Mouse (Mus musculus) thymus, adult 2 months (tissue): ENCODE measurements around the gene Mfsd4b1. TPM values are rescaled to one million over a fixed set of nuclear protein-coding genes. Genes with fewer than 3 reads are reported as not detected.

Experiments
- DNase-seq: peaks from one replicate; pipeline ENCODE4 v3.0.0; 2021
- H3K27ac ChIP-seq: fragments of 200-500 bp; 2 replicates; pipeline ENCODE4 v1.5.1; 2012; ENCODE audit warnings: low read length, control low read depth; ENCODE audit not compliant: control insufficient read depth, insufficient read depth
- H3K27me3 ChIP-seq: fragments of 200-500 bp; 2 replicates; pipeline ENCODE4 v1.6.1; 2012; ENCODE audit warnings: mild to moderate bottlenecking, low read length, moderate library complexity, mixed read lengths; ENCODE audit not compliant: control insufficient read depth, insufficient read depth
- H3K36me3 ChIP-seq: fragments of 200-500 bp; 2 replicates; pipeline ENCODE4 v1.6.1; 2012; ENCODE audit warnings: mild to moderate bottlenecking, low read length, moderate library complexity; ENCODE audit not compliant: control insufficient read depth, insufficient read depth
- H3K4me1 ChIP-seq: fragments of 200-500 bp; replicated peaks from 2 replicates; pipeline ENCODE4 v1.6.1; 2012; ENCODE audit warnings: low read length; ENCODE audit not compliant: control insufficient read depth, insufficient read depth
- H3K4me3 ChIP-seq: fragments of 200-500 bp; 2 replicates; pipeline ENCODE4 v1.5.1; 2012; ENCODE audit warnings: mild to moderate bottlenecking, low read length, control low read depth, moderate library complexity; ENCODE audit not compliant: control insufficient read depth, insufficient read depth
- CTCF ChIP-seq: fragments of 200-500 bp; IDR thresholded peaks from 2 replicates; pipeline ENCODE4 v1.5.1; 2012; ENCODE audit warnings: mild to moderate bottlenecking, control low read depth, low read length, moderate library complexity, borderline replicate concordance; ENCODE audit not compliant: control insufficient read depth, poor library complexity, insufficient read depth; ENCODE audit errors: extremely low read depth
- POLR2A ChIP-seq: fragments of 200-500 bp; IDR thresholded peaks from 2 replicates; pipeline ENCODE4 v1.6.1; 2012; ENCODE audit warnings: mild to moderate bottlenecking, low read length, control low read depth, moderate library complexity; ENCODE audit not compliant: control insufficient read depth, poor library complexity, insufficient read depth; ENCODE audit errors: extremely low read depth
- WGBS: fragments of 180-500 bp; shearing (Covaris S2); methylation state at CpG from one replicate; pipeline ENCODE4 v1.1.7; 2018; 5-methylcytosine and 5-hydroxymethylcytosine counted together
- polyA plus RNA-seq: library from polyadenylated mRNA; depleted of rRNA; stranded (reverse); fragments of >200 nt; gene quantifications from 2 replicates; pipeline ENCODE4 v1.2.3, GENCODE M21; 2012

Mfsd4b1 gene
- polyA plus RNA-seq, 1 experiment = 0.96 TPM

DNA sequence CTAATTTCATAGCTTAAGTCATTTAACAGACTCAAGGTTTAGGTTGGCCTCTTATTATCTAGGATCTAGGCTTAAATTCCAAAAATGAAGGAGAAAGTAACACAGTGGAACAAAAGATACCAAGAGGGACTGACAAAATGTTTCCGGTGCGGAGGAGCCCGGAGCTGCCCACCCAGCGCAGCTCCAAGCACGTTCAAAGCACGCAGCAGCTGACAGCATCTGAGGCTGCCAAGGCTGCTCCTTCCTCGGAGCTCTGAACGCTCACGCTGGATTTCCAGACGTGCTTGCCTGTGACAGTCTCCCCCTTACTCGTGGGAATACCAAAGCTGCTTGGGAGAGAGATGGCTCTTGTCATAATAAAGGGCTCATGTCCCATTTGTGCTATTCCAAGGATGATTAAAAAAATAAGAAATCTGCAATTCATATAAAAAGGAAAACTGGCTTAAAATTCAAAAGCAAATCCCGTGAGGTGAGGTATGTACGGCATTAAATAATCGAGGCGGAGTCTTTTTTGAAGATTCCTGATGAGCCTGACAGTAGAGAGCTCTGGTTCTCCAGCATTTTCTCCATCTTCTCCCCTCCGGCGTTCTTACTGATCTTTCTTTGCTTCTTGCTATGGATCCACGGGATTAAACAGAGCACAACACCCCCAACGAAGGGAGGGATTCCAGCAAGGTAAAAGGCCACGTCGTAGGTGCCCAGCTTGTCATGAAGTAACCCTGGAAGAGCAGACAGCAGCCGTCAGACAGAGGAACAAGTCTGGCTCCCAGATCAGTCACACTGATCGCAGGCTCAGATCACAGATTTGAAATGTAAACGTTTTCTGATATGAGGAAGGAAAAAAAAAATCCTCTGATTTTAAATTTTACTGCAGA lies 11.9 kb upstream of the Mfsd4b1 start:
- Histone ChIP-seq H3K4me1 (no peaks in the 10 kb centered on the region), H3K36me3 (no peaks in the 10 kb centered on the region), H3K27me3 (no peaks in the 10 kb centered on the region), H3K4me3 (no peak overlapping the region), H3K27ac (no peak overlapping the region)
- TF ChIP-seq POLR2A (no peak), CTCF (no peak)
- 93% methylated on average over 24 of the region's 24 CpGs for WGBS
- no peak for DNase-seq

DNA sequence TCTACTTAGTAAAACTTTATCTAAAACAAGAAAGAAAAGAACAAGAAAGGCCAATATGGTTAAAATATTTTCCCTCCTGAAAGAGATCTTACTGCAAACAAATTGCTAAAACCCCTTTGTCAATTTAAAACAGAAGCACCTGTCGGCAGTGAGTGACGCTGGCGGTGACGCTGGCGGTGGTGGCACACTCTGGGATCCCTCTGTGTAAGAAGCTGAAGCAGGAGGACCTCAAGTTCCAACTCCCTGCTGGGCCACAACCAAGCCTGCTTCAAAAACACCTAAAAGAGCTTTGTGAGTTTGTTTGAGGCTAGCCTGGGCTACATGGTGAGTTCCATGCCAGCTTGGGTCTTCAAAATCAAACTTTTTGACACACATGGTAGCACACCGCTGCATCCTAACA lies 9.9 kb upstream of the Mfsd4b1 start:
- Histone ChIP-seq H3K4me3 (no peak overlapping the region), H3K27me3 (no peaks in the 10 kb centered on the region), H3K27ac (no peak overlapping the region), H3K4me1 (no peaks in the 10 kb centered on the region), H3K36me3 (no peaks in the 10 kb centered on the region)
- DNase-seq = no peak
- WGBS = over 99% methylated on average over 6 of the region's 6 CpGs
- TF ChIP-seq CTCF (no peak), POLR2A (no peak)

DNA sequence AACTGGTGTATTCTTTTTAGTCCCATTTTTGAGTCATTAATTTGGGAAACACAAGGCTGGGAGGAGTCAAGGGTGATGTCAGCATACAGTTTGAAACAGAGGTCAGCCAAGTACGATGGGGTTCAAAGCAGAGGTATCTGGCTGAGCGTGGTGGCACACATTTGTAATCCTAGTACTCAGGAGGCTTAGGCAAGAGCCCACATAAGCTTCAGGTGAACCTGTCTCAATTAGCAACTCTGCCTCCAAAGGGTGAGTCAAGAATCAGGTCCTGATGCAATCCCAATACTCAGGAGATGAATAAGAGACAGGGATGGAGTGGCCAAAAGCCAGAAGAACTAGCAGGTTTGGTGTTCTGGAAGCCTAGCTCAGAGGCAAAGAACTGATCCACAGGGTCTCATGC lies 7.8 kb upstream of the Mfsd4b1 start:
- 78% methylated on average over 2 of the region's 2 CpGs for WGBS

GRCm38 (mm10) chr10:40030716-40031115 lies 5.6 kb upstream of the Mfsd4b1 start:
- H3K27ac ChIP-seq = no peak overlapping the region
- no peaks in the 10 kb centered on the region for H3K27me3 ChIP-seq
- WGBS = 96% methylated on average over 6 of the region's 6 CpGs
- no peak overlapping the region for H3K4me3 ChIP-seq
- H3K36me3 ChIP-seq = no peaks in the 10 kb centered on the region
- DNase-seq = no peak
- no peaks in the 10 kb centered on the region for H3K4me1 ChIP-seq
- TF ChIP-seq POLR2A (no peak), CTCF (no peak)

More for the DNA sequence above, 7.8 kb upstream of the Mfsd4b1 start:
- Histone ChIP-seq H3K27ac (no peak overlapping the region), H3K27me3 (no peaks in the 10 kb centered on the region), H3K36me3 (no peaks in the 10 kb centered on the region), H3K4me1 (no peaks in the 10 kb centered on the region), H3K4me3 (no peak overlapping the region)
- TF ChIP-seq POLR2A = no peak
- TF ChIP-seq CTCF = no peak
- no peak for DNase-seq

GRCm38 (mm10) chr10:40029610-40030009 lies 4.5 kb upstream of the Mfsd4b1 start:
- Histone ChIP-seq H3K4me3 (no peak overlapping the region), H3K36me3 (no peaks in the 10 kb centered on the region), H3K27me3 (no peaks in the 10 kb centered on the region), H3K27ac (no peak overlapping the region), H3K4me1 (peaks cover 8% of the 10 kb centered on the region)
- 97% methylated on average over 2 of the region's 2 CpGs for WGBS
- TF ChIP-seq CTCF (no peak), POLR2A (no peak)
- no peak for DNase-seq

GRCm38 (mm10) chr10:40028091-40028490 lies 3.0 kb upstream of the Mfsd4b1 start:
- 92% methylated on average over 8 of the region's 8 CpGs for WGBS
- TF ChIP-seq CTCF (no peak), POLR2A (no peak)
- H3K4me3 ChIP-seq = no peak overlapping the region
- no peaks in the 10 kb centered on the region for H3K36me3 ChIP-seq
- H3K27me3 ChIP-seq = no peaks in the 10 kb centered on the region
- no peak overlapping the region for H3K27ac ChIP-seq
- H3K4me1 ChIP-seq = peaks cover 9% of the 10 kb centered on the region
- DNase-seq = no peak
